Mouse (Mus musculus): ENCODE results near the gene Ly6g6f. TPM values are rescaled to one million over a fixed set of nuclear protein-coding genes. Genes with fewer than 3 reads are reported as not detected.

Ly6g6f gene
- not detected for polyA plus RNA-seq (2014; fragmentation: Illumina TruSeq; extraction: RNeasy Lipid Tissue Mini Kit (QIAGEN cat#74804); ENCODE audit: low replicate concordance)

DNA sequence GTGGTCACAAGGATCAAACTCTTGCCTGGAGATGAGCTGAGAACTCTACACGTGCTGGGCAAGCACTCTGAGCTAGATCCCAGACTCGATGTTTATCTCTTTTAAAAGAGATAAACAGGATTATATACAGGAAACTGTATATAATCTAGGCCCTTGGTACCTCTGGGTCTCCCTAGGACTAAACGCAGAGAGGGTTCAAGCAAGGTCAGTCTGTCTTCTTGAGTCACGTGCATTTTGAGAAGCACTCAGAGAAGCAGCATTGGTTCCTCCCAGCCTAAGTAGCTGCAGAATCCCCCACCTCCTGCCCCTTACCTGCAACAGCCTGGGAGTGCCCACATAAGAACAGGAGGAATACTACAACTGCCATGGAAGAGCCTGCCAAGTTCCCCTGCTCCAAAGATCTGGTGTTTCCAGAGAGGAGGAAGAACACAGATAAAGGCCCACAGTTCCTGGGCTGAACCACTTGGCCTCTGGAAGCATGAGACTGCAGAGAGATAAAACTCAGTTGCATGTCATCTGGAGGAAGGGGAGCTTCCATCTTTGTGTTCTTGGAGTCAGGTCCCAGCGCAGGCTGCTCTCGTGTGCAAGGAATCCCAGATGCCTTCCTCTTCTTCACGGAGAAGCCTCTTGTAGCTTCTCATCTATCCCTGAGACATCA is at the start of gene Ly6g6f:
Ly6g6f (minus strand) TSS at position 403 of the 658 bp plus-strand sequence.

DNA sequence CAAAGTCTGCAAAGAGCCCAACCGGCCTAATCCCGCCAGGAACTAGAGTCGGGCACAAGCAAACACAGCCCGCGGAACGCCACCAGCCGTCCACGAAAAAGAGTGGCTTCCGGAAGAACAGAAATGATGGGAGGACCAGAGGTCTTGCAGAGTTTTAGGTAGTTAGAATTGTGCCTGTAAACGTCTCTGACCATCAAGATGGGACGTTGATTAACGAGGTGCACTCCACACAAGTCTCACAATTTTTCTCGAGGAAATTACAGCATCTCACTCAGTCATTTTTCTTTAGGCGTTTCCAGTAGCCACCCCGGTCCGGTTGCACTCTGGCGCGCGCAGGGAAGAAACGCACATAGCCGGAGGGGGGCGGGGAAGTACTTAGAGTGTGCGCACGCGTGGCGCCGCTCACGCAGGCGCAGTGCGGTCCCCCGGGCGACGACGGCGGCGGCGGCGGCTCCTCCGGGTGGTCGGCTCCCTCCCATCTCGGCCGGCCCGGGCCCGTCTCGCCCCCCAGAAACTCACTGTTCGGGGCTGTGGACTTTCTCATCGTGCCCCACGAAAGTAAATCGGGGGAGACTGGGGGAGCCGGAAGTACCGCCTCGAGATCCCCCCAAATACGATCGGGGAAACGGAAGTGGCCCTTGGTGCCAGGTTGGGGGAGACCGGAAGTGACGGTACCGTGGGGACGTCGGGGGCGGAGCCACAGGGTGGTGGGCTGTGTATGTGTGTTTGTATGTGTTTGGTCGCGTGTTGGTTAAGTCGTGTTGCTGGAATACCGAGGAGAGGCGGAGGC is 49.6 kb upstream of the Ly6g6f start, which contains the start of gene Bag6:
Bag6 (plus strand) TSS at position 378 of the 790 bp plus-strand sequence.

DNA sequence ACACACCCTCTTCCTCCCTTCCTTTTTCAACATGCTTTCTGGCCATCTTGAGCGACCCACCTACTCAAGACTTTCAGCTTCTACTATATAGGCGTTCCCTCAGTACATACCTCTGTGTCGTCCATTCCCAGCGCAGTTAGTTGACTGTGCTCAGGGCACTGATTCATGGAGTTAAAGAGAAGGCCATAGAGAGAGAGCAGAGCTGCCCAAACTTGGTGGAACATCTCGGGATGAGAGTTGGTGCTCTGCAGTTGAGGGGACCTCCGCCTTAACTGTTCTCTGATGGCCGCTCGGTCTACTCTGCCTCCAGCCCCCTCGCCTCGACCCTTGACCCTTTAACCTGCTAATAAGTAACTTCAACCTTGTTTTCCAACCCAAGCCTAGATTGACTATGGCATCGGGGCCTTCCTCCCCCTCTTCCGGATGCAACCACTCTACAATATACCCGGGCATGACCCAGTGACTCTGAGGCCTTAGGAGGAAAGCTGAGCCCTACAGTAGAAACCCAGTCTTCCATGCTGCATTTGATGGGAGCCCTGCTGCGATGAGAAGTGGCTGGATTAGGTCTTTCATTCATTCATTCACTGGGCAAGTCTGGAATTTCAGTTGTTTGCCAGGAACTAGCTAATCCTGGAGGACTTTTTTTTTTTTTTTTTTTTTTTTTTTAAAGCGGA is 46.2 kb upstream of the Ly6g6f start, which contains the start of gene Apom:
Apom (minus strand) TSS at position 551 of the 674 bp plus-strand sequence.

DNA sequence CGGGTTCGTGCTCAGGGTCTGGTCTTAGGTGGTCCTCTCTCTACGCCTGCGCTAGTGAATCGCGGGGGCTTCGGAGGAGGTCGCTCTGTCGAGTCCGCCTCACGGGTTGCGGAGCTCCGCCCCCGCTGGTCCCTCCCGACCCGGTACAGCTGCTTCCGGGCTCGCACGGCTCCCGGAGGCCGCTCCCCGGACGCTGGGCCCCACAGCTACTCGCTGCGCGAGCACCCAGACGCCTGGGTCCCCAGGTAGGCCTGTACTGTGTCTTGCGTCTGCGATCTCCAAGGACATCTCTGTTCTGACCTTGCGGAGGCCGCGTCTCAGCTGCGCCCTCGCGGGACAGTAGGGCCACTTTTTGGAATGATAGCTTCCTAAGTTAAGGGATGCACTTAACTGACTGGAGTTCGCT is 40.8 kb upstream of the Ly6g6f start, which contains the start of gene D17H6S53E:
D17H6S53E (plus strand) TSS at position 168 of the 406 bp plus-strand sequence.

DNA sequence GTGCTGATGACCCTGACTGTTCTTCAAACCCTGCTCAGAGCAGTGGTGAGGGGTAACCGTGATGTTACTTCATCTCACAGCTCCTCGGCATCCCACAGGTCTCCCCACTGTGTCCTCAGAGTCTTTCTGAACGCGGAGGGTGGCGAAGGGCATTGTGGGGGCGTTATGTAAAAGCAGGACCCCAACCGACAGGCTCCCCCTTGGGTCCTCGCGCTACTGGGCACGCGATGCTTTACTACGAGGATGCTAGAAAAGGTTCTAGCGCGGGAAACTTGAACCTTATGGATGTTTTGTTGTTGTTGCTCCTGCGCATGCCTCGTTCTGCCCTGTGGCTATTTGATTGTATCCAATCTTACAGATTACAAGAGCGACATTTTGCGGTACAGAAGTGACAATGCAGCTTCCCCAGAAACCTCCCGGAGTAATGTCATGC is 36.5 kb upstream of the Ly6g6f start, which contains the start of gene Csnk2b:
Csnk2b (minus strand) TSS at position 183 of the 433 bp plus-strand sequence.

DNA sequence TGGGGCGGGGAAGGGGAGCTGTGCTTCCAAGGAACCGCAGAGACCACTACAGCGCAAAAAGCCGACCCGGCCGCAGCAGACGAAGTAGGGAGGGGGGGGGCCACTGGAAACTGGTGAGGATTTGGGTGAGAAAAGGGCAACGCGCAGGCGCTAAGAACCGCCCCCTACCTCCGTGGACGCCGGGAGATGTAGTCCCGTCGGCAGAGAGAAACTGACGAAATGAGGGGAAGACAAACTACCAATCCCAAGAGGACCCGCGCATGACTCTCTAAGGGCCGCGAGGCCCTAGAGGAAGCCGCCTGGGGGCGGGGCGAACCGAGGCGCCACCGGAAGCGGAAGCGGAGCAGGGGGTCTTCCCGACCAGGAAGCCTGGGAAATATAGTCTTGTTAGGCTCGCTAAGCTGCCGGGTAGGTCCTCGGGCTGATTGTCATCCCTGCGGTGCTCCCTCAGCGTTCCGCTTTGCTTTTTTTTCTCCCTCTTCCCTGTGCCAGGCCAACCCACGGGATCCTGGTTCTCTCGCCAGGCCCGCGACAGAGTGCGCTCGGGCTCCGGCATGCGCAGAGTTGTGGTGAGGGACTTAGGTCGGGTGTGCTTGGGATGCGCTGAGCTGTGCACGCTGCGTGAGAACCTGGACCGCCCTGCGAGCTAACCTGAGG is 35.9 kb upstream of the Ly6g6f start, which contains the start of gene Gpank1:
Gpank1 (plus strand) TSS at position 313 of the 657 bp plus-strand sequence.

DNA sequence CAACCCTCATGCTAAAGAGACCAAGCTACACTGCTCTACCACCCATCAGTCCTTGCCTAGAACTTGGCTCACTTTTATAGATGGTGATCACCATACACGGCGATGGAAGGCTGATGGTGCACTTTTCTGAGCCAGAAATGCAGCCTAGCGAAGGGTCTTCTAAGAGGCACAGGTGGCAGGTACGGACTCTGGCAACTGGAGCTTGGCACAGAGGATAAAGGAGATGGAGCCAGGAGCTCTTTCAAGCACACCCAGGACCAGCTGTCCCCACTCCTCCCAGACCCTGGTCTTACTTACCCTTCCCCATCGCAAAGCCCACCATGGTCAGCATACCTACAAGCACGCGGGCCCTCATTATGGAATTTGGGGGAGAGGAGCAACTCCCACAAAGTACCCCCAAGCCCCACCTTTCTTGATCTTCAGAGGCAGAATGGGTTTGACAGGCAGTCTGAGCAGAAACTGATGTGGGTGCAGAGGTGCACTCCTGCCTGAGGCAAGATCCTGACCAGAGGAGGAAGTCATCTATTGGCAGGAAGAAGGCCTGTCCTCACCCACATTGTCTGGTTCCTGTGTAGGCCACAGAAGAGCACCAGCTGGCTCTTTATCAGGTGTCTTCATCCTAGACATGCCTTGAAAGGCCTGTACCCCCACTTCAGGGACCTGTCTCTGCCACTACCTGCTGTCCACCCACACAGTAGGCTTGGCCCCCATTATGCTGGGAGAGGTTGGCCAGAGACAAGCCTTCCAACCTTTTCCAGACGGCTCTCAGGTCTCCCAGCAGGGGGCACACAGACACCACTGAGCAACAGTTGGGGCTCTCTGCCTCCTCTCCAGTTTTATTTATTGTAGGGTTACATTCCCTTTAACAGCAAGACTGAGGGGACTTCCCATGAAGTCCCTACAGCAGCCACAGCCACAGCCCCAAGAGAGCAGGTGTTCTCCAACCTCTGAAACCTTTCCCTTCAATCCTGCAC is 29.9 kb upstream of the Ly6g6f start, which contains the start of gene Ly6g5b:
Ly6g5b (minus strand) TSS at position 383 of the 974 bp plus-strand sequence.

DNA sequence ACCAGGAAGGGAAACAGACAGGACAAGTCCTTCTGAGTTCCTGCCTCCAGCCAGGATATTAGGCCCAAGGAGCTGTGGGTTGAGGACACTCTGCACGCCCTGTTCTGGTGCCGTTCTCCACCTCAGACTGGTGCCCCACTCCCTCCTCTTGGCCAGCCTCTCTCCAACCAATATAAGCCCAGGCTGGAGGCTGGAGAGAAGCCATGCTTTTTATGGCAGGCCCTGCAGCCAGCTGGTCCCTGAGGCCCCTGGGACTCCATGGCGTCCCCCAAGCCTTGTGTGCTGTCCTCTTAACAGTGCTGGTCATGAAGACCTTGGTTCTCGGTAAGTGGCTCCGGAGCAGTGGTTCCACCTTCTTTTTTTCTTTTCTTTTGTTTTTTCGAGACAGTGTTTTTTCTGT is 22.7 kb upstream of the Ly6g6f start, which contains the start of gene Ly6g5c:
Ly6g5c (plus strand) TSS at position 183 of the 400 bp plus-strand sequence.

DNA sequence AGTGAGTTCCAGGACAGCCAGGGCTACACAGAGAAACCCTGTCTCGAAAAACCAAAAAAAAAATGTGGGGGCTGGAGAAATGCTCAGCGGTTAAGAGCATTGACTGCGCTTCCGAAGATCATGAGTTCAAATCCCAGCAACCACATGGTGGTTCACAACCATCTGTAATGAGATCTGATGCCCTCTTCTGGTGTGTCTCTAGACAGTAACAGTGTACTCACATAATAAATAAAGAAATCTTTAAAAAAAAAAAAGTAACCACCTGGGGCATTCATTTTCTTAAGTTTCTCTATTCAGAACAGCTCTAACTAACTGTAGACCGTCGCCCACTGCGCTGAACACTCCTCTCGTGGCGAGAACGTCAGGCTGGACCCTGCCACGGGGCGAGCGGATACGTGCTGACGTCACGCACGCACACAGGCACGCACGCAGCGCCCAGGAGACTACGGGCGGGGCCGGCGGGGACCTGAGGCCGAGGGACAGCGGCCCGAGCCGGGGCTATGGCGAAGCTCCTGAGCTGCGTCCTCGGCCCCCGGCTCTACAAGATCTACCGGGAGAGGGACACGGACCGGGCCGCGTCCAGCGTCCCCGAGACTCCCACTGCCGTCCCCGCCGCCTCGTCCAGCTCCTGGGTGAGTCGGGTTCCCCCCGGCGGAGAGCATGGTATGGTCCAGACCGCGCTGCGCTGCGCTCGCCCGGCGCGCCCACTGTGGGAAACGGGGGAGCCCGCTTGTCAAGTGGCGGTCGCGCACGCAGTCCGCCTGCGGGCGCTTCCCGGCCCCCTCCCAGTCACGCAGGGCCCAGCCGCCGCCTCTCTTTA is 3.6 kb upstream of the Ly6g6f start, which contains the start of gene Abhd16a:
Abhd16a (plus strand) TSS at position 439 of the 820 bp plus-strand sequence.

DNA sequence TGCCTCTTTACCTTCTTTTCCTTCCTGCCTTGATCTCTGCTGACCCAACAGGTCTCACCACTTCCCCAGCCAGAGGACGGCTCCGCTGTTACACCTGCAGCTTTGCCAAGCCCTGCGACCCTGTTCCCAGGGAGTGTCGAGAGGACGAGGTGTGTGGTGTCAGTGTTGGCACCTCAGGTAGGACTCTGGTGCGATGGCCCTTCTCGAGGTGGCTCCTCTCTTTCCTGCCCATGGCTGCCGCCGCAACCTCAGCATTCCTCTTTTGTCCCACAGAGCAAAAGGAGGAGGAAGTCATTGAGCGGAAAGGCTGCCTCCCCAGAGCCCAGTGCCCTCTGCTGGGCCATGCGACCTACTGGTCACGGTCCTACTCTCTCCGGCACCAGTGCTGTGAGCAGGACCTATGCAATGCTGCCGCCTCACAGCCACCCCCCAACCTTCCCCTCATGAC is 7.6 kb downstream of the Ly6g6f start, which contains the start of gene Ly6g6d:
Ly6g6d (minus strand) TSS at position 280 of the 448 bp plus-strand sequence.

DNA sequence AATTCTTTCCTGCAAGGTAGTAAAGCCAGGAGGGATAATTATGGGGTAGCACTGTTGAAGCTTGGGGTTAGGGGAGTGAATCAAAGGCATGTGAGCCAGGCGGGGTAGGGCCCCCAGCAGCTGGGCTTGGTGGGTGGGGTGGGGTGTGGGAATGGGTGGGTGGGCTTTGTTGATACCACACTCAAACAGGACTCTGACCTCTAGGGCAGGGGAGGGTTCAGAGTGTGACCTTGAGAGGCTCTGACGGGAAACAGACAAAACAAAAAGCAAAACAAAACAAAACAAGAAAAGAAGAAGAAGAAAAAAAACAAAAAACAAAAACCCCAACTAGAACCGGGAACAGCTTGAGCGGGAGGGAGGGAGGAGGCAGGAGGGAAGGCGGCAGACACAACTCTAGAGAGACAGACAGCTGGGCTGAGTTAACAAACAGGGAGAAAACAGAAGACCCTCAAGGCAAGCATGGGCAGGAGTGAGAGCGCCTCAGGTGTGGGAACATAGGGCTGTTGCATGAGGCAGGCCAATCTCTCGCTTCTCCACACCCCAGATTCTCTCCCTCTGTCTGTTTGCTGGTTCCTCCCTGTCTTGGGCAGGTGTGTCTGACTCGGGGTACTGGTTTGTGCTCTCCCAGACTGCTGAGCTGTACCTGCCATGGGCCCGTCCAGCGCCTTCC is 8.8 kb downstream of the Ly6g6f start, which contains the start of gene Ly6g6e:
Ly6g6e (plus strand) TSS at position 396 of the 670 bp plus-strand sequence.

DNA sequence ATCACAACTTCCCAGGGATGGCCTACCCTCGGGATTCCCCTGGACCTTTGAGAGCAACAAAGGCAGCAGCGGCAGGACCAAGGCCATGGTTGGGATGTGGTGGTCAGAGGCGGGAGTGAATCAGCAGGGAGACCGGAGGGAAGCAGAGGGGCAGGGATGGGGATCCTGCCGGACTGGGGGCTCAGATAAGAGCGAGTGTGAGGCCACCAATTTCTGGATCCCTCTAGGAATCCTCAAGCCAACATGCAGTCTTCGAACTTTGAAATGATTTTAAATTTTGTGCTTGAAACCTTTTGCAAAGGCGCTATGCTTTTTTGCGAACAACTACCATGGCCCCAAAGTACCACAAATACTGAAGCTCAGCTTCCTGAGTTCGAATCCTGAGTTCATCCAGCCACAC is 19.3 kb downstream of the Ly6g6f start, which contains the start of gene Mpig6b:
Mpig6b (minus strand) TSS at position 101 of the 400 bp plus-strand sequence.

DNA sequence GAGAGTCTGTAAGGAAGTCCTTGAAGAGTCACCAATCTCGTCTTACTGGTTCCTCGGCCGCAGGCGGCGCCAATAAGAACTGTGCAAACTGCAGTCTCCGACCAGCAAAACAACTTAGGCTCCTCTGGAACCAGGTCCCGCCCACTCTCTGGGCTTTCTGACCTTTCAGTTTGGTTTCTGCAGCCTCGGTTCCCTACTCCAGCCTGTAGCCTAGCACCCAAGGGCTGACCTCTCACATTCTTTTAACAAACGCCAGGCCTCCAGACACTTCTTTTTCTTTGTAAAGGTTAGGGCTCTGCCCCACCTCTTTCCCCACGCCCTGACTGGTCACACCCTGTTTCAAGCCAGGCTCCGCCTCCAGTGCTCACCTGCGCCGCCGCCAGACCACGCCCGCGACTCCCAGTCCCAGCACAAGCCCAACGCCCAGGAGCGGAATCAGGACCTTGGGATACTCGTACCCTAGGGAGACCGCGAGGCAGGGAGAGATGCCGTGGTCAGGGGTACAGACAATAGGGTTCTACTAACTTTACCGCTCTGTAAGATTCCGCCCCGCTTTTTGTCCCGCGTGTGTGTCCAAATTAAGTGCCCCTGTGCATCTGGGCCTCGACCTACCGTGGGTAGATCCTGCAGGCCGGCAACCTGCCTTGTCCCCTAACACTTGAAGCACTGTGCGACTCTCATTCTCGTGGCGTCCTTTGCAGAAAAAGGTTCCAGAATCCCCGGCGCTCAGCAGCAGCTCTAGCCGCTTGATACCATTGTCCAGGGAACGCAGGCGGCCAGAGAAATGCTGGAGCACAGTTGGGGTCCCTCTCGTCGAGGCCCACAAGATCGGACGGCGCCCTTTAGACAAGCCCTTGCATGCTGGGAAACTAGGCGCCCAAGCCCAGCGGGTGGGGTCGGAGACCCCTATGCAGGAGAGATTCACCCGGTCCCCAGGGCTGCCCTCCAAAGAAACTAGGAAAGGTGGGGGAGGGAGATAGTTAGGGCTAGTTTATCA is 20.2 kb downstream of the Ly6g6f start, which contains the start of gene Ly6g6c:
Ly6g6c (plus strand) TSS at position 438 of the 997 bp plus-strand sequence.

DNA sequence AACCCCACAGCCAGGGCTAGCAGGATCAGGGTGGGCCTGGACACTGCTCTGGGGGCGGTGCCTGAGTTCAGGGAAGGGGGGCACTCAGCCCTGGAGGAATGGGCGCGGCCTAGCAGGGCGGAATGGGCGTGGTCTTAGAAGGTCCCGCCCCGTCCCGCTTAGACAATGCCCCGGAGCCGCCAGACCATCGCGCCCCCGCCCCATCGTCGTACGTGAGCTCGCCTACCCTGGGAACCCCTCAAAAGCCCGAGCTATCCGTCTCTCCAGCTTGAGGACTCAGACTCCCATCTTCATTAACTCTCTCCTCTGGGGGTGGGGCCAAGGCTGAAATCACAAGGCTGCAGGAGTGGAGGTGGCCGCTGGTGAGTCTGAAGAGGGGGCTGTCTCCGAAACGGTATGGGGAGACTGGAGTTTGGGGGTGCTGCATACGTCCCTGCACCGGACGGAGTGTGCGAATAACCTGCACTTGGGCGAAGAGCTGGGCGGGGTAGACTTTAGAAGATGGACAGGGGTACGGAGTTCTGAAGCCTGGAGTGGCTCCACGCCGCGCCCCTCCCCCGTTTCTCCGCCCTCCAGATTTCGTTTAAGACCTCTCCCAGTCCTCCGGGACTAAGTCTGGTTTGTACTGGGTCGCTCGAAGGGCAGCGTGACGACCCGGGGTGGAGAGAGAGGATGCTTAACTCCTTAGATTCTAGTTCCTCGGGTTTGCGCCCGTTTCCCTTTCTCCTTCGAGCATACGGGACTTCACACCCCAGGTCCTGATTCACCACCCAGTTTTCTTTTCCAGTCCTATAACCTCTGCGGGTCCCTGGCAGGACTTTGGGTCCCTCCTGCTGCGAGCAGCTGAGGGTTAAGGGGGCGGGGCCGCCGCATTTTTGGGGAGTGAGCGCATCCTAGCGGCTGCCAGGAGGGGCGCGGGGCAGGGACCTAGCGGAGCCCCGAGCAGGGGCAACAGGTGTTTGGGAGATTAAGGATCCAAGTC is 26.2 kb downstream of the Ly6g6f start, which contains the start of gene Ddah2:
Ddah2 (plus strand) TSS at position 125 of the 982 bp plus-strand sequence.

DNA sequence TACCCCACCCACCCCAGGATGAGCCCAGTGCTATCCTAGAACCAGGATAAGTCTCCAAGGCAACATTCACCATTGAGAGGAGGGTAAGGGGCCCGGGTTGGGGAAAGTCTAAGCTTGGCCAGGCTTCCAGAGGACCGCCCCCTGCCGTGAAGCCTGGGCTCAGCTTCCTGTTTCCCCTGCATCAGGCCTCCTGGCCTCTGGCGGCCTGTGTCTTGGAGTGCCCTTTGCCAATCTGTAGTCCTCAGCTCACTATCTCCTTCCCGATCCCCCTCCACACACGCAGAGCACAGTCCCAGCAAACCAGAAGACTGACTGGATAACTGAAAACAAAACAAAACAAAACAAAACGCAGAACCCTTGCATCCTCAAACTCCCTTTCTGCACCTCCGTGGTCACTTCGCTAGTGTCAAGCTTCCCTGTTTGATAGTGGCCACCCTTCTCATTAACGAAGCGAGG is 35.8 kb downstream of the Ly6g6f start, which contains the start of gene Clic1:
Clic1 (plus strand) TSS at position 406 of the 456 bp plus-strand sequence.

Measured in small intestine, adult 10 weeks (tissue).